Comparison of ENCODE assay signal across 8 mouse cellular contexts in genomic region chr9:66713135-66714021, GRCm38 (mm10). TPM values are rescaled to one million over a fixed set of nuclear protein-coding genes. Genes with fewer than 3 reads are reported as not detected.
DNase-seq lines count a peak whose midpoint lies in the region; ATAC-seq lines count a peak whose summit lies in the region.

TSS of gene Car12 (plus strand) at chr9:66713686.

- no peaks in the 10 kb centered on the region for H3K9me3 ChIP-seq in heart, embryonic 15.5 days (replicated peaks)
- H3K9me3 ChIP-seq in stomach, embryonic 14.5 days (ENCODE audit: control insufficient read depth, low read depth, low read length): no peaks in the 10 kb centered on the region

- 10% methylated on average over 29 of the region's 29 CpGs for WGBS in heart, embryonic 15.5 days
- WGBS in macrophage (ENCODE audit: missing documents): 14% methylated on average over 27 of the region's 29 CpGs
- 12% methylated on average over 29 of the region's 29 CpGs for WGBS in stomach, embryonic 14.5 days

- peak within 1 kb of the TSS; percentile 77 for H3K4me2 ChIP-seq in heart, embryonic 15.5 days
- peak within 1 kb of the TSS; percentile 77 for H3K4me2 ChIP-seq in stomach, embryonic 14.5 days (replicated peaks; ENCODE audit: low read depth, low read length)

- H3K4me1 ChIP-seq in heart, embryonic 15.5 days (replicated peaks): peaks cover 18% of the 10 kb centered on the region
- 0 out of 2 replicates have a peak, but pooled peaks cover 7% of the 10 kb centered on the region for H3K4me1 ChIP-seq in stomach, embryonic 14.5 days (ENCODE audit: control insufficient read depth, insufficient read depth, low read length)

- H3K4me3 ChIP-seq in heart, embryonic 15.5 days: peak within 1 kb of the TSS; percentile 42
- peak within 1 kb of the TSS; percentile 6; the same call in 1 of the 2 replicates for H3K4me3 ChIP-seq in macrophage (ENCODE audit: inconsistent target)
- H3K4me3 ChIP-seq in stomach, embryonic 14.5 days (ENCODE audit: low read depth, low read length): peak within 1 kb of the TSS; percentile 31

- ATAC-seq in heart, embryonic 15.5 days (replicated peaks; ENCODE audit: insufficient number of reproducible peaks, insufficient read depth, low FRiP score, low read depth): peak; percentile 70; the same call in 1 of the 2 replicates
- ATAC-seq in stomach, embryonic 14.5 days (ENCODE audit: insufficient number of reproducible peaks, insufficient read depth, low FRiP score, low read depth): peak; percentile 58; the same call in 1 of the 2 replicates

- H3K9ac ChIP-seq in heart, embryonic 15.5 days: 0 out of 2 replicates have a peak within 1 kb of the TSS, but pooled peaks have one; percentile 15
- H3K9ac ChIP-seq in stomach, embryonic 14.5 days (replicated peaks; ENCODE audit: low read depth, low read length): 0 out of 2 replicates have a peak within 1 kb of the TSS, but pooled peaks have one; percentile 18

- DNase-seq in urinary bladder, postnatal 14 days (ENCODE audit: low spot score): peak; percentile 17
- DNase-seq in urinary bladder, adult 2 months (ENCODE audit: low spot score): no peak
- DNase-seq in cerebellum, postnatal 25 days: peak; percentile 53 to 67
- DNase-seq in kidney, postnatal 4 days: peak; percentile 65 to 72
- DNase-seq in right cerebral cortex, postnatal 10 days (ENCODE audit: low spot score in 2 of 2): no peak

- H3K27ac ChIP-seq in heart, embryonic 15.5 days: no peak within 1 kb of the TSS
- no peak within 1 kb of the TSS for H3K27ac ChIP-seq in macrophage
- no peak within 1 kb of the TSS for H3K27ac ChIP-seq in stomach, embryonic 14.5 days (ENCODE audit: low read length)

- peaks cover 34% of the 10 kb centered on the region for H3K27me3 ChIP-seq in heart, embryonic 15.5 days
- H3K27me3 ChIP-seq in stomach, embryonic 14.5 days (ENCODE audit: control insufficient read depth, insufficient read depth, low read length): no peaks in the 10 kb centered on the region

- no peaks in the 10 kb centered on the region for H3K36me3 ChIP-seq in heart, embryonic 15.5 days
- H3K36me3 ChIP-seq in macrophage (ENCODE audit: inconsistent target): no peaks in the 10 kb centered on the region
- H3K36me3 ChIP-seq in stomach, embryonic 14.5 days (ENCODE audit: control insufficient read depth, insufficient read depth, low read length): no peaks in the 10 kb centered on the region

- H3K79me2 ChIP-seq in macrophage (ENCODE audit: inconsistent target): no peaks in the 10 kb centered on the region

RNA-seq across cellular contexts. Expression of gene Car12, which starts in this region (rescaled TPM):
- 1.0 TPM in 2 replicates for polyA plus RNA-seq in urinary bladder, adult 2 months (2012; rRNA removed)
- polyA plus RNA-seq in heart, embryonic 15.5 days (2015; fragmentation: Nextera tagmentation; extraction: Ambion mirVana): 0.39 and 1.3 TPM in 2 replicates
- under 1 TPM in 1 of 26 experiments, not detected in 25; 0.28 TPM for total RNA-seq in macrophage (2018; cell fraction: chromatin; rRNA removed)
- total RNA-seq in macrophage (2018; cell fraction: cytosol; rRNA removed): under 1 TPM in 1 of 26 experiments, not detected in 25; 0.05 TPM
- not detected for total RNA-seq in macrophage (2018; cell fraction: nucleus; rRNA removed)
- 0.09 to 0.11 TPM in 2 of 3 replicates, not detected in the other for polyA plus RNA-seq in macrophage (2018)
- 7.6 and 7.9 TPM in 2 replicates for polyA plus RNA-seq in stomach, embryonic 14.5 days (2014; fragmentation: Nextera tagmentation; extraction: Ambion mirVana)

Comparison
In these comparisons a context has a peak if more than half of its experiments do, and no peak if none do; other contexts are left out.
1. DNase-seq: peak in urinary bladder, postnatal 14 days (single experiment), cerebellum, postnatal 25 days (2 of 2) and kidney, postnatal 4 days (2 of 2); none in urinary bladder, adult 2 months (single experiment) and right cerebral cortex, postnatal 10 days (0 of 2).
2. Peak in every context shown above with its lines, with median percentiles within 50 percentile points of each other: H3K4me3 ChIP-seq.